Mouse (Mus musculus) liver, embryonic 14.5 days (tissue): ENCODE data around the gene Dner.

ENCODE experiments used
- CTCF ChIP-seq: IDR thresholded peaks from 2 replicates; pipeline ENCODE4 v1.5.1; 2016; ENCODE audit warnings: antibody characterized with exemption, low read depth, control low read depth
- EP300 ChIP-seq: IDR thresholded peaks from 2 replicates; pipeline ENCODE4 v1.6.1; 2016; ENCODE audit warnings: antibody characterized with exemption, low read depth

GRCm38 (mm10) chr1:84622978-84623554 lies 73.0 kb downstream of the Dner start:
- TF ChIP-seq CTCF (no peak), EP300 (no peak)
